Mouse (Mus musculus): ENCODE results near the gene Daxx.
A peak's percentile ranks its signal among the peaks of the same experiment; 100 is the strongest.
"Not testable (repeated sequence)": the region's sequence is repeated elsewhere in the genome, so short reads cannot be mapped to it uniquely, and the experiment has no call there.

The Daxx gene

GRCm38 (mm10) chr17:33909077-33909868 is at the start of gene Daxx:
Gene Daxx, plus strand, starts transcription at chr17:33909414.
- peak; percentile 97 for DNase-seq (ENCODE audit: low read depth in 2 of 2, low spot score in 2 of 2)

GRCm38 (mm10) chr17:33865330-33866030 is 43.7 kb upstream of the Daxx start:
- peak; percentile 63 to 79 for DNase-seq (ENCODE audit: low read depth in 2 of 2, low spot score in 2 of 2)

- DNase-seq (ENCODE audit: low read depth in 2 of 2, low spot score in 2 of 2), result not testable (repeated sequence)
Observed at GRCm38 (mm10) chr17:33873537-33873936, 35.7 kb upstream of the Daxx start, which contains the start of gene Gm7029. Gene Gm7029, plus strand, starts transcription at chr17:33873837.

DNA sequence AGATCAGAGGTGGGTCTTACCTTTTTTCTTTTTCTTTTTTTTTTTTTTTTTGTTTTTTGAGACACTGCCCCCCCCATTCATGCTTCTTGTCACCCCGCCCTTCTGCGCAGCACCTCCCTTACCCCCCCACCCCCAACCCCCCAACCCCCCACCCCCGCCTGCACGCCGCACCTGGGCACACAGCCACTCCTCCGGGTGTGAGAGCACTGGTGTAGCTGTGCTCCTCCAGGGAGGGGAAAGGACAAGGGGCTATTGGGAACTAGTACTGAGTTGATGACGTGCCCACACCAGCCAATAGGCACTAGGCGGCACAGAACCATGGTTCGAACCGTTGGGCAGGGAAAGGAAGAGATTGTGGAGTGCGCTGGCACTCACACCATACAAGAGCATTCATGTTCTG is 34.8 kb upstream of the Daxx start:
- DNase-seq (ENCODE audit: low read depth in 2 of 2, low spot score in 2 of 2), result no peak

DNA sequence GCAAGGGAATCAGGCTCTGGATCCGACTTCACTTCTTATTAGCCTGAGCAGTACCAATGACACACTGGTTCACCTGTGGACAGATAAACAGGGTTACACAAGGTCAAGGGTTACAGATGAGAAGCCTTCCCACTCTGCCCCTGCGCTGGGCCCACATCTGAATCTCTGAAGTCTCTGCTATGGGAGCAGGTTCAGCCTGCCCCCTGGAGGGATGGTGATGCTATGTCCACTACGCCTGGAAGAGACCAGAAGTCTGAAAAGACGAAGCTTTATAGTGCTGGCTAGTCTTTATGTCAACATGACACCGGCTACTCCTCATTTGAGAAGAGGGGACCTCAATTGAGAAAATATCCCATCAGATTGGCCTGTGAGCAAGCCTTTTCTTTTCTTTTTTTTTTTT is 33.4 kb upstream of the Daxx start:
- not testable (repeated sequence) for DNase-seq (ENCODE audit: low read depth in 2 of 2, low spot score in 2 of 2)

DNA sequence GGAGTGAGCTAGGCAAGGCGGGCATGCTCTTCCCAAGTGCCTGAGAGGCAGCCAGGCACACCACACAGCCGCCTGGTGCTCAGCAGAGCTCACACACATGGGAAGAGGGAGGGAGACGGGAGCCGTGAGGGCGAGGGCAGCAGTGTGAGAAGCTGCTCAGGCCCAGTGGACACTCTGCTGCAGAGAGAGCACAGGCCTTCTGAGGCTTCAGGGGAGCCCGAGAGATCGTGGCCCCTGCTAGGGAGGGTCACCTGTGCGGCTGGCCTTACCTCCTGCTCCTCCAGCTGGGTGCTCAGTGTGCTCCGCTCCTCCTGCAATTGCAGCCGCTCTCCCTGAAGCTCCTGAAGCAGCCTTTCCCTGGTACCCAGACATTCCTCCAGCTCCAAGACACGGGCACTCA is 24.9 kb upstream of the Daxx start:
- not testable (repeated sequence) for DNase-seq (ENCODE audit: low read depth in 2 of 2, low spot score in 2 of 2)

DNA sequence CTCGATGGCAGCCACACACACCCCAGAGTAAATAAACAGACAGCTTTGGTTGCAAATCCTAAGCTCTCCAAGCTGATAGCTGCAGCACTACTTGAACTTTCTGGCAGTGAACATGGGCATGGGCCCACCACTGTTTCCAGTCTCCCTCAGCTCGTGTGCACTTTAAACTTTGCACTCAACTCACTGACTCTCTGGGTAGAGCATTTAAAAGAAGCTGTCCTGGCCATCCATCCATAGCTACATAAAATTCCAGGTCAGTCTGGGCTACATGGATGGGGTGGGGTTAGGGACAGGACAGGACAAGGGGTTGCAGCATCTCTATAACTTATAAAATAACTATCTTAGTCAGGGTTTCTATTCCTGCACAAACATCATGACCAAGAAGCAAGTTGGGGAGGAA is 21.4 kb upstream of the Daxx start:
- not testable (repeated sequence) for DNase-seq (ENCODE audit: low read depth in 2 of 2, low spot score in 2 of 2)

DNA sequence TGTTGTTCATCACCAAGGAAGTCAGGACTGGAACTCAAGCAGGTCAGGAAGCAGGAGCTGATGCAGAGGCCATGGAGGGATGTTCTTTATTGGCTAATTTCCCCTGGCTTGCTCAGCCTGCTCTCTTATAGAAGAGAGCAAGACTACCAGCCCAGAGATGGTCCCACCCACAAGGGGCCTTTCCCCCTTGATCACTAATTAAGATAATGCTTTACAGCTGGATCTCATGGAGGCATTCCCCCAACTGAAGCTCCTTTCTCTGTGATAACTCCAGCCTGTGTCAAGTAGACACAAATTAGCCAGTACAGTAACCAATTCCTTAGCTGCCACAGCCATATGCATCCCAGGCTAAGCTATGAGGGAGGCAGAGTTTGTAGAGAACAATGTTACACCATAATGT is 21.0 kb upstream of the Daxx start:
- not testable (repeated sequence) for DNase-seq (ENCODE audit: low read depth in 2 of 2, low spot score in 2 of 2)

- DNase-seq (ENCODE audit: low read depth in 2 of 2, low spot score in 2 of 2), result not testable (repeated sequence)
Observed at GRCm38 (mm10) chr17:33889941-33890532, 19.2 kb upstream of the Daxx start.

GRCm38 (mm10) chr17:33890533-33891059 is 18.6 kb upstream of the Daxx start, which contains the start of gene Kifc1:
Gene Kifc1, minus strand, starts transcription at chr17:33890661.
- DNase-seq (ENCODE audit: low read depth in 2 of 2, low spot score in 2 of 2), result peak; percentile 99 to 100

- DNase-seq (ENCODE audit: low read depth in 2 of 2, low spot score in 2 of 2), result no peak
Observed at GRCm38 (mm10) chr17:33891357-33891756, 17.9 kb upstream of the Daxx start.

GRCm38 (mm10) chr17:33891892-33892291 is 17.3 kb upstream of the Daxx start:
- not testable (repeated sequence) for DNase-seq (ENCODE audit: low read depth in 2 of 2, low spot score in 2 of 2)

DNA sequence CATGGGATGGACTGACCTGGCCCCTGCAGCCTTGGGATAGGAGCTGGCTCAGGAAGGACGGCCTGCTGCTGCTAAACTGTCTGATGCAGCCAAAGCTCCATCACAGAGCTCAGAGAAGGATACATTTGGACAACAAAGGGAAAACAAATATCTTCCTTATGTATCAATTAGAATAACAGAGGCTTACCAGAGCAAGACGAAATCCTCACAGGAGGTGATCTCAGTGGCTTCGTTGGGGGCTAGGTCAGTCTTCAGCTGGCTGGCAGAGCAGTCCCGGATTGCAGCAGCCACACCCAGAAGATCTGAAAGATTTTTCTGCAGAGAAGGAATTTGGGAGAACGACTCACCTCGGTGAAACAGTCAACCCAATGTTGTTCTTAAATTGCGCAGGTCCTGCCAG is 16.8 kb upstream of the Daxx start:
- DNase-seq (ENCODE audit: low read depth in 2 of 2, low spot score in 2 of 2), result no peak

DNA sequence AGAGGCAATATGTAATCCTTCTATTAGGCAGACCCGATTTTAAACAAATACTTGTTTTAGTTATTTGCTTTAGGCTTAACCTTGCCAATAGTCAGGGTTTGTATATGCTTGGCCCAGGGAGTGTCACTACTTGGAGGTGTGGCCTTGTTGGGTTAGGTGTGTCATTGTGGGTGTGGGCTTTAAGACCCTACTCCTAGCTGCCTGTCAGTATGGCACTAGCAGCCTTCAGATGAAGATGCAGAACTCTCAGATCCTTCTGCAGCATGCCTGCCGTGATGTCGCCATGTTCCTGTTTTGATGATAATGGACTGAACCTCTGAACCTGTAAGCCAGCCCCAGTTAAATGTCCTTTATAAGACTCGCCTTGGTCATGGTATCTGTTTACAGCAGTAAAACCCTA is 16.2 kb upstream of the Daxx start:
- DNase-seq (ENCODE audit: low read depth in 2 of 2, low spot score in 2 of 2), result not testable (repeated sequence)

GRCm38 (mm10) chr17:33897114-33897794 is 12.0 kb upstream of the Daxx start:
- DNase-seq (ENCODE audit: low read depth in 2 of 2, low spot score in 2 of 2), result peak in 1 of 2 experiments; percentile 47

DNA sequence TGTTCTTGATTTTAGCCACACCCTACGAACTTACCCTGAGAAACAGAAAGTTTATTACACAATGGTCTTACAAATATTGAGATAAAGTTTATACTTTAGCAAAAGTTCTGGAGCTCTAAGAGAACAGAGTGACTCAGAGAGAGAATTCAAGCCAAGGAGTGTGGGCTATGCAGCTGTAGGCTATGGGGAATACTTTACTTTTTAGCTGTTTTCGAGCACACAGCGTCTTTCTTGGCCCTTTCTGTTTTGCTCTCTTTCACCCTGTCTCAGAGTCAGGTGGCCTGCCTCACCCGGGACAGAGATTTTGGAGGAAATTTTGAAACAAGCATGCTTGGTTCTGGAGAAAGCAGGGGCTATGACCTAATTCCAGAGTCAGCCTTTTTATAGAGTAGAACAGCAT is 11.0 kb upstream of the Daxx start:
- DNase-seq (ENCODE audit: low read depth in 2 of 2, low spot score in 2 of 2), result not testable (repeated sequence)

DNA sequence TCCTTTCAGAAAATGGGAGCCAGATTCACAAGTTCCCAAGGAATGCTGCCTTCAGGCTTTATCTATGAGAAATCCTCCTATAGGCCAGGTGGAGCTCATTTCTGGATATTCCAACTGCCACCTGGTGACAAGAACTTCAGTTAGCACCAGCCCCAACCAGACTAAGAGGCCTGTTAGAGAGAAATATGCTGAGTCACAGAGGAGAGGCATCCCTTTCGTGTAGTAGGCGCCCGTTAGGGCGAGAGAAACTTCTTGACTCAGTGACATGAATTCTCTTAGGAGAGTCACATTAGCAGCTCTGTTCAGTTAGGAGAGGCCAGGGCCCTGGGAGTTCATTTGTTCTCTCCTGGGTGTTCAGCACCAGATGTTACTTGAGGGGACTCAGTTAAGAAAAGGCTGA is 9.6 kb upstream of the Daxx start:
- no peak for DNase-seq (ENCODE audit: low read depth in 2 of 2, low spot score in 2 of 2)

GRCm38 (mm10) chr17:33900281-33900988 is 8.8 kb upstream of the Daxx start:
- no peak for DNase-seq (ENCODE audit: low read depth in 2 of 2, low spot score in 2 of 2)

GRCm38 (mm10) chr17:33900989-33901314 is 8.3 kb upstream of the Daxx start:
- no peak for DNase-seq (ENCODE audit: low read depth in 2 of 2, low spot score in 2 of 2)

- no peak for DNase-seq (ENCODE audit: low read depth in 2 of 2, low spot score in 2 of 2)
Observed at GRCm38 (mm10) chr17:33901653-33902052, 7.6 kb upstream of the Daxx start.

- DNase-seq (ENCODE audit: low read depth in 2 of 2, low spot score in 2 of 2), result no peak
Observed at GRCm38 (mm10) chr17:33902079-33902478, 7.1 kb upstream of the Daxx start.

Data from CD8-positive naive resting alpha-beta T cell, adult 2 months (primary cell).